Mouse (Mus musculus) small intestine, adult 2 months (tissue): ENCODE data around the gene Robo2.

Experiments
- CTCF ChIP-seq: fragments of 200-500 bp; IDR thresholded peaks from 2 replicates; pipeline ENCODE4 v1.5.1; 2012; ENCODE audit warnings: low read depth, mild to moderate bottlenecking, control low read depth, inconsistent platforms, low read length, moderate library complexity, mixed read lengths; ENCODE audit not compliant: insufficient replicate concordance, insufficient read length; ENCODE audit errors: extremely low read depth
- POLR2A ChIP-seq: fragments of 200-500 bp; IDR thresholded peaks from 2 replicates; pipeline ENCODE4 v1.6.1; 2012; ENCODE audit warnings: low read depth, mild to moderate bottlenecking, control low read depth, inconsistent platforms, low read length, moderate library complexity

DNA sequence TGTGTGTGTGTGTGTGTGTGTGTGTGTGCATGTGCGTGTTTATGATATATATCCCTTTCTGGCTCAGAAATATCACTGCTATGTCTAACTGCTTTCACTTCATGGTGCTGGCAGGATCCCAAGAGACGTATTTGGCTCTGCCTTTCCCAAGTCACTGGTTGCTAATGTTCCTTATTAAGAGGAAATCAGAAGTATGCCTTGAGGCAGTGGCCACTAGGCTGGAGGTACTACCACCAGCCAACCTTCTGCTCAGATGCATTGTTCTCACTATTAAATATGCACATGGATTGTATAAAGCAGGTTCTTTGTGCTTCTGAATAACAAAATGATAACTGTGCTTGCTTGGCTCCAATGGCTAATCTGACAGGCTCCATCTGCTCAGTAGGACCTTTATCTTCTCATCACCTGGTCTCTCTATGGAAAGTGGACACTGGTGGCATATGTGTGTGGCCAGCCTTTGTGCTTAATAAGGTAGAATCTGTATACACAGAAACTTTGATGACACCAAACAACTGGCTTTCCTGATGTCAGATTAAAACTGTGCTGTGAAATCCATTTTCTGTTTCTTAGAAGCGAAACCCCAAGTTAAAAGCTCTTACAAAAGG lies 229.0 kb downstream of the Robo2 start:
- no peak for TF ChIP-seq CTCF
- no peak for TF ChIP-seq POLR2A
